Mouse (Mus musculus) cortical plate, adult 2 months (tissue): ENCODE measurements around the gene St6galnac6.

Experiments
- CTCF ChIP-seq: fragments of 200-500 bp; IDR thresholded peaks from 2 replicates; pipeline ENCODE4 v1.5.1; 2011; ENCODE audit warnings: mild to moderate bottlenecking, control low read depth, low read length; ENCODE audit not compliant: insufficient read depth; ENCODE audit errors: extremely low read depth
- POLR2A ChIP-seq: fragments of 200-500 bp; IDR thresholded peaks from 2 replicates; pipeline ENCODE4 v1.6.1; 2011; ENCODE audit warnings: mild to moderate bottlenecking, low read length, control low read depth; ENCODE audit not compliant: insufficient read depth; ENCODE audit errors: extremely low read depth

- TF ChIP-seq CTCF (no peak), POLR2A (no peak)
Measured at GRCm38 (mm10) chr2:32630036-32630435, 30.5 kb downstream of the St6galnac6 start.
